Mouse (Mus musculus) hindbrain, postnatal 0 days (tissue): ENCODE results near the gene Grik3. TPM values are rescaled to one million over a fixed set of nuclear protein-coding genes. Genes with fewer than 3 reads are reported as not detected.
A peak's percentile ranks its signal among the peaks of the same experiment; 100 is the strongest.

Experiments used
- ATAC-seq: fragments of 200-750 bp; cut with Nextera tagmentation; 2 replicates; pipeline ENCODE4 v1.8.0; 2017; ENCODE audit warnings: mild to moderate bottlenecking, moderate TSS enrichment, moderate library complexity
- DNase-seq: peaks from one replicate; pipeline ENCODE4 v3.0.0-alpha.2; 2015; ENCODE audit warnings: low spot score
- H3K27ac ChIP-seq: fragments of 300-500 bp; sonication (generic); 2 replicates; pipeline ENCODE4 v1.5.1; 2014; ENCODE audit warnings: mild to moderate bottlenecking
- H3K27me3 ChIP-seq: fragments of 300-500 bp; sonication (generic); 2 replicates; pipeline ENCODE4 v1.6.1; 2014; ENCODE audit warnings: low read length, mixed read lengths; ENCODE audit not compliant: insufficient read depth
- H3K36me3 ChIP-seq: fragments of 300-500 bp; sonication (generic); 2 replicates; pipeline ENCODE4 v1.6.1; 2014; ENCODE audit warnings: low read length, mixed read lengths; ENCODE audit not compliant: insufficient read depth
- H3K4me1 ChIP-seq: fragments of 300-500 bp; sonication (generic); 2 replicates; pipeline ENCODE4 v1.6.1; 2014; ENCODE audit warnings: antibody characterized with exemption, low read length, mixed read lengths; ENCODE audit not compliant: insufficient read depth
- H3K4me2 ChIP-seq: fragments of 300-500 bp; sonication (generic); 2 replicates; pipeline ENCODE4 v1.6.1; 2014; ENCODE audit warnings: low read depth, mild to moderate bottlenecking, low read length, moderate library complexity, mixed read lengths
- H3K4me3 ChIP-seq: fragments of 300-500 bp; sonication (generic); 2 replicates; pipeline ENCODE4 v1.5.1; 2014; ENCODE audit warnings: low read length
- H3K9ac ChIP-seq: fragments of 300-500 bp; sonication (generic); replicated peaks from 2 replicates; pipeline ENCODE4 v1.6.1; 2014; ENCODE audit warnings: mild to moderate bottlenecking, low read length, moderate library complexity, mixed read lengths
- H3K9me3 ChIP-seq: fragments of 300-500 bp; sonication (generic); 2 replicates; pipeline ENCODE4 v1.6.1; 2016; ENCODE audit warnings: low read length, mixed read lengths
- CTCF ChIP-seq: IDR thresholded peaks from 2 replicates; pipeline ENCODE4 v1.5.1; 2016; ENCODE audit warnings: antibody characterized with exemption, control low read depth, low read depth
- WGBS: fragments of 180-500 bp; shearing (Covaris S2); extraction: QIAGEN DNeasy Blood & Tissue Kit; methylation state at CpG from one replicate; pipeline ENCODE4 v1.1.7; 2014; 5-methylcytosine and 5-hydroxymethylcytosine counted together
- polyA plus RNA-seq: library from polyadenylated mRNA; unstranded; fragments of >200 nt; fragmentation: Nextera tagmentation; extraction: Ambion mirVana; gene quantifications from 2 replicates; pipeline ENCODE4 v1.2.1, GENCODE M21; 2015
- total RNA-seq: library from RNA; depleted of rRNA; stranded (reverse); fragments of >200 nt; gene quantifications from 2 replicates; pipeline ENCODE4 v1.2.3, GENCODE M21; 2014

The Grik3 gene
- total and polyA plus RNA-seq, 2 experiments from 2014 or later = 4.2 to 32.0 TPM

- Histone ChIP-seq H3K4me1 (peaks cover 3% of the 10 kb centered on the region; the same call in 1 of the 2 replicates), H3K9me3 (no peaks in the 10 kb centered on the region), H3K27me3 (no peaks in the 10 kb centered on the region), H3K4me2 (no peak overlapping the region), H3K36me3 (no peaks in the 10 kb centered on the region), H3K9ac (no peak overlapping the region), H3K27ac (no peak overlapping the region), H3K4me3 (no peak overlapping the region)
- TF ChIP-seq CTCF = no peak
- WGBS = 89% methylated on average over 5 of the region's 5 CpGs
- ATAC-seq (no peak), DNase-seq (no peak)
Measured at GRCm38 (mm10) chr4:125665955-125666354, 175.5 kb downstream of the Grik3 start.

- Histone ChIP-seq H3K27ac (no peak overlapping the region), H3K4me3 (no peak overlapping the region), H3K4me2 (no peak overlapping the region), H3K9ac (no peak overlapping the region), H3K4me1 (no peaks in the 10 kb centered on the region), H3K36me3 (no peaks in the 10 kb centered on the region), H3K9me3 (no peaks in the 10 kb centered on the region), H3K27me3 (no peaks in the 10 kb centered on the region)
- ATAC-seq (no peak), DNase-seq (no peak)
- WGBS = 46% methylated on average over 13 of the region's 13 CpGs
- TF ChIP-seq CTCF = no peak
Measured at GRCm38 (mm10) chr4:125682007-125682406, 191.5 kb downstream of the Grik3 start.

- no peak for DNase-seq
- H3K27ac ChIP-seq = no peak overlapping the region
- H3K9ac ChIP-seq = no peak overlapping the region
- no peaks in the 10 kb centered on the region for H3K9me3 ChIP-seq
- TF ChIP-seq CTCF = no peak
- 59% methylated on average over 8 of the region's 8 CpGs for WGBS
- ATAC-seq = no peak
- no peak overlapping the region for H3K4me2 ChIP-seq
- no peaks in the 10 kb centered on the region for H3K27me3 ChIP-seq
- H3K4me3 ChIP-seq = no peak overlapping the region
- no peaks in the 10 kb centered on the region for H3K36me3 ChIP-seq
- no peaks in the 10 kb centered on the region for H3K4me1 ChIP-seq
Measured at GRCm38 (mm10) chr4:125687078-125687477, 196.6 kb downstream of the Grik3 start.

- Histone ChIP-seq H3K27ac (no peak overlapping the region), H3K4me2 (no peak overlapping the region), H3K9ac (no peak overlapping the region), H3K9me3 (no peaks in the 10 kb centered on the region), H3K4me1 (0 out of 2 replicates have a peak, but pooled peaks cover 8% of the 10 kb centered on the region), H3K27me3 (no peaks in the 10 kb centered on the region), H3K4me3 (no peak overlapping the region), H3K36me3 (no peaks in the 10 kb centered on the region)
- TF ChIP-seq CTCF = no peak
- ATAC-seq = no peak
- WGBS = 22% methylated on average over 6 of the region's 6 CpGs
- no peak for DNase-seq
Measured at GRCm38 (mm10) chr4:125695431-125695830, 204.9 kb downstream of the Grik3 start.

- no peak overlapping the region for H3K4me2 ChIP-seq
- DNase-seq (peak; percentile 55), ATAC-seq (peak; percentile 82)
- no peaks in the 10 kb centered on the region for H3K9me3 ChIP-seq
- WGBS = 15% methylated on average over 18 of the region's 18 CpGs
- TF ChIP-seq CTCF = no peak
- H3K4me1 ChIP-seq = 0 out of 2 replicates have a peak, but pooled peaks cover 8% of the 10 kb centered on the region
- H3K27ac ChIP-seq = no peak overlapping the region
- H3K4me3 ChIP-seq = no peak overlapping the region
- no peaks in the 10 kb centered on the region for H3K36me3 ChIP-seq
- H3K27me3 ChIP-seq = no peaks in the 10 kb centered on the region
- H3K9ac ChIP-seq = no peak overlapping the region
Measured at GRCm38 (mm10) chr4:125696182-125696939, 205.9 kb downstream of the Grik3 start.

GRCm38 (mm10) chr4:125697626-125698025, 207.1 kb downstream of the Grik3 start:
- 27% methylated on average over 9 of the region's 9 CpGs for WGBS

GRCm38 (mm10) chr4:125699056-125699455, 208.6 kb downstream of the Grik3 start:
- H3K9me3 ChIP-seq = no peaks in the 10 kb centered on the region
- H3K9ac ChIP-seq = no peak overlapping the region
- H3K4me2 ChIP-seq = no peak overlapping the region
- no peaks in the 10 kb centered on the region for H3K27me3 ChIP-seq
- ATAC-seq = no peak
- H3K27ac ChIP-seq = no peak overlapping the region
- no peak for DNase-seq
- no peaks in the 10 kb centered on the region for H3K36me3 ChIP-seq
- 0 out of 2 replicates have a peak, but pooled peaks cover 8% of the 10 kb centered on the region for H3K4me1 ChIP-seq
- TF ChIP-seq CTCF = no peak
- no peak overlapping the region for H3K4me3 ChIP-seq
- WGBS = 86% methylated on average over 7 of the region's 7 CpGs

More at GRCm38 (mm10) chr4:125697626-125698025, 207.1 kb downstream of the Grik3 start:
- DNase-seq (peak; percentile 42), ATAC-seq (no peak)
- Histone ChIP-seq H3K4me3 (no peak overlapping the region), H3K9me3 (no peaks in the 10 kb centered on the region), H3K4me1 (0 out of 2 replicates have a peak, but pooled peaks cover 8% of the 10 kb centered on the region), H3K27me3 (no peaks in the 10 kb centered on the region), H3K27ac (no peak overlapping the region), H3K36me3 (no peaks in the 10 kb centered on the region), H3K4me2 (no peak overlapping the region), H3K9ac (no peak overlapping the region)
- TF ChIP-seq CTCF = no peak
